Mouse (Mus musculus) limb, embryonic 11.5 days (tissue): Measurements from ENCODE around the gene Slc2a4. TPM values are rescaled to one million over a fixed set of nuclear protein-coding genes. Genes with fewer than 3 reads are reported as not detected.

ENCODE experiments used
- ATAC-seq: fragments of 200-750 bp; cut with Nextera tagmentation; 2 replicates; pipeline ENCODE4 v1.8.0; 2017; ENCODE audit warnings: low read depth; ENCODE audit not compliant: insufficient number of reproducible peaks, low FRiP score, low TSS enrichment
- DNase-seq: peaks from one replicate; pipeline ENCODE4 v3.0.0-alpha.2; 2015; ENCODE audit warnings: low spot score
- H3K27ac ChIP-seq: fragments of 300-500 bp; sonication (generic); replicated peaks from 2 replicates; pipeline ENCODE4 v1.5.1; 2014; ENCODE audit warnings: low read depth, mild to moderate bottlenecking, low read length
- H3K27me3 ChIP-seq: fragments of 300-500 bp; sonication (generic); 2 replicates; pipeline ENCODE4 v1.6.1; 2014; ENCODE audit warnings: mild to moderate bottlenecking, low read length, mixed read lengths; ENCODE audit not compliant: control insufficient read depth, insufficient read depth
- H3K36me3 ChIP-seq: fragments of 300-500 bp; sonication (generic); 2 replicates; pipeline ENCODE4 v1.6.1; 2014; ENCODE audit warnings: mild to moderate bottlenecking, low read length, moderate library complexity, mixed read lengths; ENCODE audit not compliant: control insufficient read depth, insufficient read depth
- H3K4me1 ChIP-seq: fragments of 300-500 bp; sonication (generic); 2 replicates; pipeline ENCODE4 v1.6.1; 2014; ENCODE audit warnings: low read length, mixed read lengths; ENCODE audit not compliant: control insufficient read depth, insufficient read depth
- H3K4me2 ChIP-seq: fragments of 300-500 bp; sonication (generic); 2 replicates; pipeline ENCODE4 v1.6.1; 2014; ENCODE audit warnings: low read depth, mild to moderate bottlenecking, moderate library complexity; ENCODE audit not compliant: severe bottlenecking
- H3K4me3 ChIP-seq: fragments of 300-500 bp; sonication (generic); 2 replicates; pipeline ENCODE4 v1.5.1; 2014; ENCODE audit warnings: low read depth, low read length
- H3K9ac ChIP-seq: fragments of 300-500 bp; sonication (generic); 2 replicates; pipeline ENCODE4 v1.6.1; 2014; ENCODE audit warnings: mild to moderate bottlenecking, low read length
- H3K9me3 ChIP-seq: fragments of 300-500 bp; sonication (generic); 2 replicates; pipeline ENCODE4 v1.6.1; 2016; ENCODE audit warnings: low read length; ENCODE audit not compliant: control insufficient read depth
- WGBS: fragments of 180-500 bp; shearing (Covaris S2); extraction: QIAGEN DNeasy Blood & Tissue Kit; methylation state at CpG from one replicate; pipeline ENCODE4 v1.1.7; 2014; 5-methylcytosine and 5-hydroxymethylcytosine counted together
- polyA plus RNA-seq: library from polyadenylated mRNA; unstranded; fragments of >200 nt; fragmentation: Nextera tagmentation; extraction: Ambion mirVana; gene quantifications from 2 replicates; pipeline ENCODE4 v1.2.1, GENCODE M21; 2014

Slc2a4 gene
- polyA plus RNA-seq, 1 experiment from 2014 or later, result 21.0 TPM

DNA sequence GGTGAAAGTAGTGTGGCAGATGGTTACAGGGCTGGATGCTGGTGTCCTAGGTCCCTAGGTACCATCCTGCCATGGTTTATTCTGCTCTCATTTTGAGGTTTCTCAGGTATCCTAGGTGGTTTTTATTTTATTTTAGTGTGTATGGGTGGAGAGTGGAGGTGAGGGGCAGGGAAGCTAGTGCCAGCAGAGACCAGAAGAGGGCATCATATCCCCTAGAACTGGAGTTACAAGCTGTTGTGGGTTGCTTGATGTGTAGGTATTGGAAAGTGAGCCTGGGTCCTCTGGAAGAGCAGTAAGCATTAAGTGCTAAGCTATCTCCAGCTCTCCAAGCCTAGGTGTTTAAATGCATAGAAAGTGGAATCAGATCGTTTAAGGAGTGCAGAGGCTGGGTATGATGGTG lies 4.3 kb upstream of the Slc2a4 start:
- Histone ChIP-seq H3K9ac (no peak overlapping the region), H3K4me1 (peaks cover 3% of the 10 kb centered on the region; the same call in 1 of the 2 replicates), H3K36me3 (no peaks in the 10 kb centered on the region), H3K27me3 (no peaks in the 10 kb centered on the region), H3K4me3 (no peak overlapping the region), H3K9me3 (no peaks in the 10 kb centered on the region), H3K4me2 (no peak overlapping the region), H3K27ac (no peak overlapping the region)
- WGBS, result 63% methylated on average over 1 of the region's 1 CpGs
- ATAC-seq (no peak), DNase-seq (no peak)

DNA sequence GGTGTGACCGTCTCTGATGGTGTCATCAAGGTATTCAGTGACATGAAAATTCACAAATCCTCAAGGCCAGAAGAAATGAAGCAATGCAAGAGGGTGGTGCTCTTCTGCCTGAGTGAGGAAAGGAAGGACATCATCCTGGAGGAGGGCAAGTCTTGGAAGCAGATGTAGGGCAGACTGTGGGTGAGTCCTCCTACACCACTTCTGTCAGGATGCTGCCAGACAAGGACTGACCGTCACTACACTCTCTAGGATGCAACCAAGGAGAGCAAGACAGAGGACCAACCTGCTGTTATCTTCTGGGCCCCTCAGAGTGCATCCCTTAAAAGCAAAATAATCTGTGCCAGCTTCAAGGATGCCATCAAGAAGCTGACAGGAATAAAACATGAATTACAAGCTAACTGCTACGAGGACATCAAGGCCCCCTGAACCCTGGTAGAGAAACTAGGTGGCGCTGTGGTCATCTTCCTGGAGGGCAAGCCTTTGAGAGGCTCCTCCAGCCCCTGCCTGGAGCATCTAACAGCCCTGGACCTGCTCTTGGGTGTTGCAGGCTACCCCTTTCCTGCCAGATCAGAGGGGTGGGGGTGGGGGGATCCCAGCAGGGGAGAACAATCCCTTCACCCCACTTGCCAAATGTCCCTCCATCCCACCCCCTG lies 2.9 kb upstream of the Slc2a4 start:
- 41% methylated on average over 4 of the region's 4 CpGs for WGBS
- Histone ChIP-seq H3K4me2 (no peak overlapping the region), H3K4me1 (peaks cover 7% of the 10 kb centered on the region; the same call in 1 of the 2 replicates), H3K9ac (no peak overlapping the region), H3K27me3 (no peaks in the 10 kb centered on the region), H3K9me3 (no peaks in the 10 kb centered on the region), H3K4me3 (no peak overlapping the region), H3K36me3 (no peaks in the 10 kb centered on the region), H3K27ac (no peak overlapping the region)
- no peak for ATAC-seq
- DNase-seq, result no peak

DNA sequence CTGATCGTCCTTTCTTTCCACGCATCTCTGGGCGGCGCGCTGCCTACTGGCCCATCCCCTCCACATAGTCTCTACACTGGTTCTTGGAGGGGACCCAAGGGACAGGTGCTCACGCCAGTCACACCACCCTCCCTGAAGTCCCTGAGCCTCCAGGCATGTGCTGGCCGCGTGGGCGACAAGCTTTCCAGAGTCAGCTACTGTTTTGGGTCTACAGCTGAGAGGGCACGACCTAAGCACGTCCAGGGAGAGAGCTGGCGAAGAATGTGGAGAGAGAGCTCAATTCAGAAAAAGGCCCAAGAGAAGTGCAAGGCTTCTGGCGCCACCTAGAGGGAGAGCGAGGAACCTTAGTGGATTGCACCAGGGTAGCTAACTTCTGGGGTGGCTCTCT lies 769 bp upstream of the Slc2a4 start:
- Histone ChIP-seq H3K4me3 (peak overlapping the region; percentile 53), H3K9ac (peak overlapping the region; percentile 85), H3K27me3 (no peaks in the 10 kb centered on the region), H3K4me1 (peaks cover 7% of the 10 kb centered on the region; the same call in 1 of the 2 replicates), H3K9me3 (no peaks in the 10 kb centered on the region), H3K4me2 (peak overlapping the region; percentile 82), H3K36me3 (peaks cover 7% of the 10 kb centered on the region; the same call in 1 of the 2 replicates), H3K27ac (peak overlapping the region; percentile 95)
- DNase-seq, result peak; percentile 98
- peak; percentile 48 for ATAC-seq
- 0% methylated on average over 14 of the region's 14 CpGs for whole genome bisulfite sequencing

DNA sequence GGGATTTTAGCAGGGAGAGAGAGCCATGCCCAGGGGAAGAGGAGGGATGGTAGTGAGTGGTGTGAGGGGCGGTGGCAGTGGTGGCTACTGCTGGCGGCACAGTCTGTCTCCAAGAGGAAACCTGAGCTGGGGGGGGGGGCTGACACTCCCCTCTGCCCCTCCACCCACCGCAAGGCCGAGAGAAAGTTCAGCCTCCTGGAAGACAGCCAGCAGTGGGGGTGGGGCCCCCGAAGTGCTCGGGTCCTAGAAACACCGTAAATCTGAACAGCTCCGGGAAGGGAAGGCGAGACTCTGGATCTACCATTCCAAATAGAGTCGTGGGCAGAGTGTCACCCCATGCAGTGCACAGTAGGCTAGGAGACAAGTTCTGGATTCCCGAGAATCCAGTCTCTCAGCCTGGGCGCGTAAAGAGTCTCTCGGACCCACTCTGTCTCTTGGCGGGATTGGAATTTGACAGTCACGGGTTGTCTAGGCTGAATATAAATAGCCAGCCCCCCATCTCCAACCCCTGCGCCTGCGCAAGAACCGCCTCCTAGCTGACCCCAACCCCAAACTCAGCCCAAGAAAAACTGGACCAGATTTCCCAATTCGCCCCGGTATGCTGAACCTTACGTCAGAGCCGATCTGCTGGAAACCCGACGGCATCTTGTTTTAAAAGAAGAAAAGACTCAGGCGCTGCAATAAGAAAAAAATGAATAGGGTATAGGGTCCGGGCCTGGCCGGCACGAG lies 487 bp downstream of the Slc2a4 start:
- DNase-seq (peak; percentile 78), ATAC-seq (peak; percentile 57)
- H3K4me2 ChIP-seq, result peak overlapping the region; percentile 82
- no peaks in the 10 kb centered on the region for H3K9me3 ChIP-seq
- peaks cover 7% of the 10 kb centered on the region; the same call in 1 of the 2 replicates for H3K36me3 ChIP-seq
- H3K4me1 ChIP-seq, result peaks cover 7% of the 10 kb centered on the region; the same call in 1 of the 2 replicates
- H3K4me3 ChIP-seq, result peak overlapping the region; percentile 53
- H3K9ac ChIP-seq, result peak overlapping the region; percentile 85
- H3K27ac ChIP-seq, result peak overlapping the region; percentile 95
- H3K27me3 ChIP-seq, result no peaks in the 10 kb centered on the region
- 1% methylated on average over 29 of the region's 29 CpGs for WGBS

DNA sequence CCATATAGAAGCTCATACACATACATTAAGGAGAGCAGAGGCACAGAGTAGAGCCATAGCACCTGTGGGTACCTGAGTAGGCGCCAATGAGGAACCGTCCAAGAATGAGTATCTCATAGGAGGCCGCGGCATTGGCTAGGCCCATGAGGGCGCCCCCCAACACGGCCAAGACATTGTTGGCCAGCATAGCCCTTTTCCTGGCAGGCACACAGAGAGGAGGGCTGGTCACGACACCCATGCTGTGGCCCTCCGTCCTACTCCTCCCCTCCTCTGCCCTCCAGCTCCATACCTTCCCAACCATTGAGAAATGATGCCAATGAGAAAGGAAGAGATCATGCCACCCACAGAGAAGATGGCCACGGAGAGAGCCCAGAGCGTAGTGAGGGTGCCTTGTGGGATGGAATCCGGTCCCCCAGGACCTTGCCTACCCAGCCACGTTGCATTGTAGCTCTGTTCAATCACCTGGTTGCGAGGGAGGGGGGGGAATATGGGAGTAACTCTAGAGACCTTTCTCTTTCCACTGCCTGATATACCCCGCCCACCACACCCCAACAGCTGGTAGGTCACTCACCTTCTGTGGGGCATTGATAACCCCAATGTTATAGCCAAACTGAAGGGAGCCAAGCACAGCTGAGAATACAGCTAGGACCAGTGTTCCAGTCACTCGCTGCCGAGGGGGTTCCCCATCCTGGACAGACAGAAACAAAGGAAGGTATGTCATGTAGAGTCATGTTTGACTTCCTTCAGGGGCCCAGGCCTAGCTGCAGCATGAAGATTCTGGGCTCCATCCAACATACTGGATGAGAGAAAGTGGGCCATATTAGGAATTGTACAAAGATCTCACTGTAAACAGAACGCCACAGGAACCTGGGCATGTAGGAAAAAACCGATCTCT lies 1.7 kb downstream of the Slc2a4 start:
- Histone ChIP-seq H3K4me2 (peak overlapping the region; percentile 82; the same call in 1 of the 2 replicates), H3K36me3 (peaks cover 7% of the 10 kb centered on the region; the same call in 1 of the 2 replicates), H3K27ac (no peak overlapping the region), H3K27me3 (no peaks in the 10 kb centered on the region), H3K9ac (no peak overlapping the region), H3K4me3 (peak overlapping the region; percentile 53), H3K9me3 (no peaks in the 10 kb centered on the region), H3K4me1 (peaks cover 7% of the 10 kb centered on the region; the same call in 1 of the 2 replicates)
- ATAC-seq (no peak), DNase-seq (no peak)
- 91% methylated on average over 18 of the region's 18 CpGs for WGBS

DNA sequence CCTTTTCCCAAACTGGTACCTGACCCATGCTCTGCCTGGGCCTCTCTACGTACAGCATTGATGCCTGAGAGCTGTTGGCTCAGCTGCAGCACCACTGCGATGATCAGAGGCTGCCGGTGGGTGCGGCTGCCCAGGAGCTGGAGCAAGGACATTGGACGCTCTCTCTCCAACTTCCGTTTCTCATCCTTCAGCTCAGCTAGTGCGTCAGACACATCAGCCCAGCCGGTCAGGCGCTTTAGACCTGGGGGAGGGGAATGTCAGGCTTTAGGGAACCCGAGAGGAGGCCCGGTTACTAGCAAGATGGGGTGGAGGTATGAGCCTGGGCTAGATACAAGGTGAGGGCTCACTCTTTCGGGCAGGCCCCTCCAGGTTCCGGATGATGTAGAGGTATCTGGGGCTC lies 2.8 kb downstream of the Slc2a4 start:
- no peak overlapping the region for H3K27ac ChIP-seq
- no peak for DNase-seq
- H3K9ac ChIP-seq, result no peak overlapping the region
- H3K9me3 ChIP-seq, result no peaks in the 10 kb centered on the region
- H3K4me2 ChIP-seq, result no peak overlapping the region
- H3K27me3 ChIP-seq, result no peaks in the 10 kb centered on the region
- peaks cover 7% of the 10 kb centered on the region; the same call in 1 of the 2 replicates for H3K4me1 ChIP-seq
- 78% methylated on average over 13 of the region's 13 CpGs for WGBS
- H3K4me3 ChIP-seq, result no peak overlapping the region
- peaks cover 7% of the 10 kb centered on the region; the same call in 1 of the 2 replicates for H3K36me3 ChIP-seq
- ATAC-seq, result no peak

DNA sequence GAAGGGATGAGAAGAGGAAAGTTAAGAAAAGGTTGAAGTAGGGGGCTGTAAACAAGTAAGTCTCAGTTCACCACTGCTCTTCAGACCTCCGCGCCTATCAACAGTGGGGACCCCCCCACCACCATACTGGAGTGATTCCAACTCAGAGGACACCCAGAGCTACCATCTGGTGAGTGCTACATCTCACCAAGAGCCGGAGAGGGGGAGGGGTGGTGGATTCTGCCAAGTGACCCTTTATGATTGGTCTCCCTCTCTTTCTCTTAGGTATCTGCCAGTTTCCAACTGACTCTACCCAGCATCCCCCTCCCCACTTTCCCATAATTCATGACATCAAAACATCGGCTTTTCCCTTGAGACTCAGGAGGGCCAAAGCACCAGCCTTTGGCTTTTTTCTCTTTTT lies 7.0 kb downstream of the Slc2a4 start:
- H3K4me1 ChIP-seq, result peaks cover 22% of the 10 kb centered on the region
- H3K4me2 ChIP-seq, result no peak overlapping the region
- ATAC-seq, result no peak
- no peaks in the 10 kb centered on the region for H3K9me3 ChIP-seq
- H3K27ac ChIP-seq, result no peak overlapping the region
- peaks cover 7% of the 10 kb centered on the region; the same call in 1 of the 2 replicates for H3K36me3 ChIP-seq
- no peak overlapping the region for H3K4me3 ChIP-seq
- H3K9ac ChIP-seq, result no peak overlapping the region
- no peak for DNase-seq
- 74% methylated on average over 4 of the region's 4 CpGs for WGBS
- H3K27me3 ChIP-seq, result peaks cover 8% of the 10 kb centered on the region

DNA sequence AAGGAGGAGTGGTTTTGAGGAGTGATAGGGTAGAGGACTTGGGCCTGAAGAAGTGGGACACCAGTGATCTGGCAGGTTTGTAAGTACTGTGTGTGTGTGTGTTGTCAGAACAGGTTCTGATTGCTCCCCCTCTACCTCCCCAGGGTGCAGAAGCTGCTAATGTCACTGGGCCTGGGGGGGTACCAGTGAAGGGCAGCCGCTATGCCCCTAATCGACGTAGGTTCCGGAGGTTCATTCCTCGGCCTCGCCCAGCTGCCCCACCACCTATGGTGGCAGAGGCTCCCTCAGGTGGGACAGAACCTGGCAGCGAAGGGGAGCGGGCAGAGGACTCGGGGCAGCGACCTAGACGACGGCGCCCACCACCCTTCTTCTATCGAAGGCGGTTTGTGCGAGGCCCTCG lies 8.3 kb downstream of the Slc2a4 start:
- DNase-seq (no peak), ATAC-seq (no peak)
- Histone ChIP-seq H3K9ac (no peak overlapping the region), H3K4me2 (no peak overlapping the region), H3K9me3 (no peaks in the 10 kb centered on the region), H3K27me3 (peaks cover 8% of the 10 kb centered on the region), H3K27ac (no peak overlapping the region), H3K4me1 (peaks cover 30% of the 10 kb centered on the region), H3K4me3 (no peak overlapping the region), H3K36me3 (peaks cover 5% of the 10 kb centered on the region; the same call in 1 of the 2 replicates)
- 89% methylated on average over 17 of the region's 17 CpGs for WGBS
